Mouse (Mus musculus): ENCODE data around the gene Fbp1.

- no peak for TF ChIP-seq E2F4 (IDR thresholded peaks at IDR 0.05; ENCODE audit: insufficient read depth)
- TF ChIP-seq POLR2A (IDR thresholded peaks at IDR 0.05; ENCODE audit: insufficient read length, low read depth) = no peak
- TF ChIP-seq CEBPB (IDR thresholded peaks at IDR 0.05; ENCODE audit: insufficient read depth, poor library complexity, severe bottlenecking) = no peak
- TF ChIP-seq MAX (IDR thresholded peaks at IDR 0.05; ENCODE audit: low read depth) = no peak
- no peak for TF ChIP-seq TCF12 (IDR thresholded peaks at IDR 0.05; ENCODE audit: insufficient read depth, poor library complexity, severe bottlenecking)
- no peak for TF ChIP-seq MYOD1 (IDR thresholded peaks at IDR 0.05; ENCODE audit: control insufficient read depth in 1 of 3, insufficient read length in 2 of 3, low read depth in 2 of 3)
- TF ChIP-seq POLR2AphosphoS2 (IDR thresholded peaks at IDR 0.05; ENCODE audit: insufficient read length, low read depth) = no peak
- TF ChIP-seq USF1 (IDR thresholded peaks at IDR 0.05; ENCODE audit: low read depth) = no peak
- TF ChIP-seq REST (IDR thresholded peaks at IDR 0.05; ENCODE audit: insufficient read depth, insufficient read length) = no peak
These were observed 19.6 kb upstream of the Fbp1 start for GRCm38 (mm10) chr13:62907527-62908162.

Measured in myocyte (in vitro differentiated cells).